Mouse (Mus musculus) intestine, postnatal 0 days (tissue): ENCODE measurements around the gene Gm8720. TPM values are rescaled to one million over a fixed set of nuclear protein-coding genes. Genes with fewer than 3 reads are reported as not detected.
"Not testable (repeated sequence)": the region's sequence is repeated elsewhere in the genome, so short reads cannot be mapped to it uniquely, and the experiment has no call there.

Source experiments
- ATAC-seq: fragments of 200-750 bp; cut with Nextera tagmentation; 2 replicates; pipeline ENCODE4 v1.8.0; 2017; ENCODE audit warnings: mild to moderate bottlenecking, moderate TSS enrichment, moderate library complexity
- H3K27ac ChIP-seq: fragments of 300-500 bp; sonication (generic); 2 replicates; pipeline ENCODE4 v1.5.1; 2014; ENCODE audit warnings: mild to moderate bottlenecking, low read depth, low read length, moderate library complexity
- H3K27me3 ChIP-seq: fragments of 300-500 bp; sonication (generic); replicated peaks from 2 replicates; pipeline ENCODE4 v1.6.1; 2014; ENCODE audit warnings: low read length, mixed read lengths; ENCODE audit not compliant: control insufficient read depth, insufficient read depth
- H3K36me3 ChIP-seq: fragments of 300-500 bp; sonication (generic); 2 replicates; pipeline ENCODE4 v1.6.1; 2014; ENCODE audit warnings: mild to moderate bottlenecking, moderate library complexity; ENCODE audit not compliant: control insufficient read depth, insufficient read depth
- H3K4me1 ChIP-seq: fragments of 300-500 bp; sonication (generic); replicated peaks from 2 replicates; pipeline ENCODE4 v1.6.1; 2014; ENCODE audit warnings: antibody characterized with exemption, low read length, mixed read lengths; ENCODE audit not compliant: control insufficient read depth, insufficient read depth
- H3K4me2 ChIP-seq: fragments of 300-500 bp; sonication (generic); replicated peaks from 2 replicates; pipeline ENCODE4 v1.6.1; 2014; ENCODE audit warnings: low read depth, mild to moderate bottlenecking, moderate library complexity
- H3K4me3 ChIP-seq: fragments of 300-500 bp; sonication (generic); 2 replicates; pipeline ENCODE4 v1.5.1; 2014; ENCODE audit warnings: low read depth, low read length
- H3K9ac ChIP-seq: fragments of 300-500 bp; sonication (generic); 2 replicates; pipeline ENCODE4 v1.6.1; 2014; ENCODE audit warnings: mild to moderate bottlenecking, low read depth, low read length
- H3K9me3 ChIP-seq: fragments of 300-500 bp; sonication (generic); 2 replicates; pipeline ENCODE4 v1.6.1; 2016; ENCODE audit warnings: mixed run types; ENCODE audit not compliant: control insufficient read depth
- WGBS: fragments of 180-500 bp; shearing (Covaris S2); extraction: QIAGEN DNeasy Blood & Tissue Kit; methylation state at CpG from one replicate; pipeline ENCODE4 v1.1.7; 2014; 5-methylcytosine and 5-hydroxymethylcytosine counted together
- polyA plus RNA-seq: library from polyadenylated mRNA; unstranded; fragments of >200 nt; fragmentation: Nextera tagmentation; extraction: Ambion mirVana; gene quantifications from 2 replicates; pipeline ENCODE4 v1.2.1, GENCODE M21; 2015

Gm8720 gene
- not detected in 2 replicates for polyA plus RNA-seq

DNA sequence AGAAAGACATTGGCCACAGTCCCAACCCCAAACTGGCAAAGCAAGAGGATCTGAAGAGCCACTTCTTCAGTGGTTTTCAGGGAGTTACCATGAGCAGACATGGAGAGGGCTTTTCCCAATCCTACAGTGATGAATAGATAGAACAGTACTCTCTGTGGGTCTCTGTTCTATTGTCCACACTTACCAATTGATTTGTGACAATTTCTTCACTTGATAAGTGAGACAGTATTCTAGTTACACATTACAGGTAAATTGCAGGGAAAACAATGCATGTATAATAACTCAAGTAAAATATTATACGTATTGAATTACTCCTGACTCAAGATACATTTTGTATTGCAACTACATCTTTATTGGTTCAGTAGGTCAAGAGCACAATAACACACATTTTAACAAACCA is at the start of gene Gm8720:
TSS of gene Gm8720 (minus strand) at position 101 of the 400 bp plus-strand sequence.
- not testable (repeated sequence) for H3K9ac ChIP-seq, H3K4me3 ChIP-seq, H3K9me3 ChIP-seq, H3K4me1 ChIP-seq, H3K4me2 ChIP-seq, H3K27ac ChIP-seq, H3K27me3 ChIP-seq, H3K36me3 ChIP-seq, ATAC-seq
- no CpG with 5 or more reads among the region's 1 CpGs for WGBS

DNA sequence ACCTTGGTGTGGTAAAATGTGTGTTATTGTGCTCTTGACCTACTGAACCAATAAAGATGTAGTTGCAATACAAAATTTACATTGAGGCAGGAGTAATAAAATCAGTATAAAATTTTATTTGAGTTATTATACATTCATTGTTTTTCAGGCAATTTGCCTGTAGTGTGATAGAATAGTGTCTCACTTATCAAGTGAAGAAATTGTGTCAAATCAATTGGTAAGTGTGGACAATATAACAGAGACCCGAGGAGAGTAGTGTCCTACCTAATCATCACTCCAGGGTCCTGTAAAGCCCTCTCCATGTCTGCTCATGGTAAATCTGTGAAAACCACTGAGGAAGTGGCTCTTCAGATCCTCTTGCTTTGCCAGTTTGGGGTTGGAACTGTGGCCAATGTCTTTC is 12.0 kb downstream of the Gm8720 start, which contains the start of gene Vmn1r163:
TSS of gene Vmn1r163 (plus strand) at position 301 of the 400 bp plus-strand sequence.
- ATAC-seq, H3K4me2 ChIP-seq, H3K9me3 ChIP-seq, H3K9ac ChIP-seq, H3K4me3 ChIP-seq, H3K36me3 ChIP-seq, H3K4me1 ChIP-seq, H3K27me3 ChIP-seq, H3K27ac ChIP-seq: not testable (repeated sequence)
- no CpG with 5 or more reads among the region's 1 CpGs for WGBS

DNA sequence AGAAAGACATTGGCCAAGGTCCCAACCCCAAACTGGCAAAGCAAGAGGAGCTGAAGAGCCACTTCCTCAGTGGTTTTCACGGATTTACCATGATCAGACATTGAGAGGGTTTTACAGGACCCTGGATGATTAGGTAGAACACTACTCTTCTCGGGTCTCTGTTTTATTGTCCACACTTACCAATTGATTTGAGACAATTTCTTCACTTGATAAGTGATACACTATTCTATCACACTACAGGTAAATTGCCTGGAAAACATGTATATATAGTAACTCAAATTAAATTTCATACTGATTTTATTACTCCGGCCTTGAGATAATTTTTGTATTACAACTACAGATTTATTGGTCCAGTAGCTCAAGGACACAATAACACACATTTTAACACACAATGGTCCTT is 47.4 kb downstream of the Gm8720 start, which contains the start of gene Gm4216:
TSS of gene Gm4216 (minus strand) at position 101 of the 400 bp plus-strand sequence.
- not testable (repeated sequence) for H3K9me3 ChIP-seq, H3K4me3 ChIP-seq, H3K4me1 ChIP-seq, H3K27me3 ChIP-seq, H3K9ac ChIP-seq, H3K4me2 ChIP-seq, ATAC-seq, H3K36me3 ChIP-seq, H3K27ac ChIP-seq
- no CpG with 5 or more reads among the region's 3 CpGs for WGBS

Other genes with a start within 250 kb of the Gm8720 start
- not detected in 2 replicates for gene Vmn1r159, start 223.9 kb downstream of the Gm8720 start, polyA plus RNA-seq
- not detected in 2 replicates for gene Vmn1r160, start 196.2 kb downstream of the Gm8720 start, polyA plus RNA-seq
- not detected in 2 replicates for gene Gm4214, start 82.8 kb downstream of the Gm8720 start, polyA plus RNA-seq
- gene Gm4216, start 47.5 kb downstream of the Gm8720 start, polyA plus RNA-seq = not detected in 2 replicates
- gene Vmn1r163, start 11.9 kb downstream of the Gm8720 start, polyA plus RNA-seq = not detected in 2 replicates
- not detected in 2 replicates for gene Gm10662, start 77.0 kb upstream of the Gm8720 start, polyA plus RNA-seq
- gene Vmn1r165, start 149.9 kb upstream of the Gm8720 start, polyA plus RNA-seq = not detected in 2 replicates
- not detected in 2 replicates for gene Vmn1r166, start 184.2 kb upstream of the Gm8720 start, polyA plus RNA-seq
- gene Gm6902, start 211.4 kb upstream of the Gm8720 start, polyA plus RNA-seq = not detected in 2 replicates
- gene Nlrp4e, start 233.7 kb upstream of the Gm8720 start, polyA plus RNA-seq = not detected in 2 replicates